ENCODE assay signal across 8 mouse cellular contexts in the genomic region with DNA sequence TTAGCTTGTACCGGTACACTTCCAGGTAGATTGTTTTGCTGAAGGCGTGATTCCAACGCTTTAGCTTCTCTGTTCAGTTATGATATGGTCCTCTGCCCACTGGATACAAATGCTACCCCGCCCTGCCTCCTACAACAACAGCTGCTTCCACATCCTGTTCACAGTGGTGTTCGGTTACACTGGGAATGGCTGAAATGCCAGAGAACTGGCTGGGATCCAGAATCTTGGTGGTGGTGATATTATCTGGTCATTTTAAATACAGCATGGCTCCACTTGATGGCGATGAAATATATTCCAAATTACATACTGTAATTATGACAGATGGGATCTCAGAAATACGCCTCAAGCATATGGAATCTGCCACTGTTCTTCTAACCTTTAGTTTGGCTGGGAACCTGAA. TPM values are rescaled to one million over a fixed set of nuclear protein-coding genes. Genes with fewer than 3 reads are reported as not detected.
DNase-seq lines count a peak whose midpoint lies in the region; ATAC-seq lines count a peak whose summit lies in the region.

No protein-coding gene starts in this region.

- H3K27ac ChIP-seq in liver, embryonic 11.5 days (ENCODE audit: low read depth, low read length): no peak overlapping the region
- H3K27ac ChIP-seq in liver, embryonic 12.5 days: no peak overlapping the region
- H3K27ac ChIP-seq in limb, embryonic 13.5 days: no peak overlapping the region
- no peak overlapping the region for H3K27ac ChIP-seq in stomach, embryonic 15.5 days

- H3K27me3 ChIP-seq in liver, embryonic 11.5 days (replicated peaks; ENCODE audit: control insufficient read depth, insufficient read depth, low read length): no peaks in the 10 kb centered on the region
- H3K27me3 ChIP-seq in liver, embryonic 12.5 days (replicated peaks): no peaks in the 10 kb centered on the region
- H3K27me3 ChIP-seq in limb, embryonic 13.5 days: no peaks in the 10 kb centered on the region
- no peaks in the 10 kb centered on the region for H3K27me3 ChIP-seq in stomach, embryonic 15.5 days (replicated peaks)

- no peak overlapping the region for H3K4me3 ChIP-seq in liver, embryonic 11.5 days (ENCODE audit: low read depth, low read length)
- H3K4me3 ChIP-seq in liver, embryonic 12.5 days: no peak overlapping the region
- no peak overlapping the region for H3K4me3 ChIP-seq in limb, embryonic 13.5 days
- H3K4me3 ChIP-seq in stomach, embryonic 15.5 days (replicated peaks): no peak overlapping the region

- DNase-seq in liver, embryonic 11.5 days (ENCODE audit: low spot score): no peak
- DNase-seq in cerebellum, adult 18-20 months: peak; percentile 13 to 19
- DNase-seq in gonadal fat pad, adult 2 months (ENCODE audit: low read depth): peak; percentile 16
- peak; percentile 62 for DNase-seq in kidney, adult 9 months
- no peak for DNase-seq in spleen, adult 12 weeks (ENCODE audit: low spot score)

- no peaks in the 10 kb centered on the region for H3K4me1 ChIP-seq in liver, embryonic 11.5 days (replicated peaks; ENCODE audit: control insufficient read depth, insufficient read depth, low read length)
- 0 out of 2 replicates have a peak, but pooled peaks cover 4% of the 10 kb centered on the region for H3K4me1 ChIP-seq in liver, embryonic 12.5 days
- H3K4me1 ChIP-seq in limb, embryonic 13.5 days: peaks cover 5% of the 10 kb centered on the region; the same call in 1 of the 2 replicates
- no peaks in the 10 kb centered on the region for H3K4me1 ChIP-seq in stomach, embryonic 15.5 days

- no peak overlapping the region for H3K9ac ChIP-seq in liver, embryonic 11.5 days (ENCODE audit: low read depth, low read length)
- no peak overlapping the region for H3K9ac ChIP-seq in liver, embryonic 12.5 days
- no peak overlapping the region for H3K9ac ChIP-seq in limb, embryonic 13.5 days
- H3K9ac ChIP-seq in stomach, embryonic 15.5 days: no peak overlapping the region

- H3K36me3 ChIP-seq in liver, embryonic 11.5 days (ENCODE audit: control insufficient read depth, insufficient read depth, low read length): no peaks in the 10 kb centered on the region
- no peaks in the 10 kb centered on the region for H3K36me3 ChIP-seq in liver, embryonic 12.5 days
- no peaks in the 10 kb centered on the region for H3K36me3 ChIP-seq in limb, embryonic 13.5 days
- no peaks in the 10 kb centered on the region for H3K36me3 ChIP-seq in stomach, embryonic 15.5 days

- WGBS in liver, embryonic 11.5 days: 57% methylated on average over 7 of the region's 7 CpGs
- 50% methylated on average over 7 of the region's 7 CpGs for WGBS in liver, embryonic 12.5 days (ENCODE audit: insufficient replicate concordance)
- 58% methylated on average over 7 of the region's 7 CpGs for WGBS in limb, embryonic 13.5 days
- WGBS in stomach, embryonic 15.5 days: 44% methylated on average over 7 of the region's 7 CpGs

- H3K9me3 ChIP-seq in liver, embryonic 11.5 days (ENCODE audit: control insufficient read depth, low read length): no peaks in the 10 kb centered on the region
- no peaks in the 10 kb centered on the region for H3K9me3 ChIP-seq in liver, embryonic 12.5 days (replicated peaks)
- H3K9me3 ChIP-seq in limb, embryonic 13.5 days: no peaks in the 10 kb centered on the region
- H3K9me3 ChIP-seq in stomach, embryonic 15.5 days: no peaks in the 10 kb centered on the region

- no peak overlapping the region for H3K4me2 ChIP-seq in liver, embryonic 11.5 days
- H3K4me2 ChIP-seq in liver, embryonic 12.5 days: no peak overlapping the region
- no peak overlapping the region for H3K4me2 ChIP-seq in limb, embryonic 13.5 days (replicated peaks)
- H3K4me2 ChIP-seq in stomach, embryonic 15.5 days: no peak overlapping the region

- peak; percentile 41; the same call in 1 of the 2 replicates for ATAC-seq in liver, embryonic 11.5 days (replicated peaks; ENCODE audit: low FRiP score)
- ATAC-seq in liver, embryonic 12.5 days: no peak
- peak; percentile 83 for ATAC-seq in limb, embryonic 13.5 days (ENCODE audit: low FRiP score, low read depth)
- peak; percentile 68; the same call in 1 of the 2 replicates for ATAC-seq in stomach, embryonic 15.5 days (ENCODE audit: insufficient read depth, low FRiP score, low read depth)

RNA-seq across cellular contexts. Expression of a gene that starts 42.1 kb away (rescaled TPM):
- 47.9 and 54.3 TPM in 2 replicates for polyA plus RNA-seq in liver, embryonic 11.5 days (2014; fragmentation: Nextera tagmentation; extraction: Ambion mirVana)
- 27.3 and 30.0 TPM in 2 replicates for polyA plus RNA-seq in liver, embryonic 12.5 days (2016; fragmentation: Nextera tagmentation; extraction: Ambion mirVana)
- polyA plus RNA-seq in gonadal fat pad, adult 2 months (2012; rRNA removed): 41.9 and 45.2 TPM in 2 replicates
- 42.2 and 42.4 TPM in 2 replicates for polyA plus RNA-seq in limb, embryonic 13.5 days (2015; fragmentation: Nextera tagmentation; extraction: Ambion mirVana)
- 73.1 and 76.7 TPM in 2 replicates for polyA plus RNA-seq in stomach, embryonic 15.5 days (2015; fragmentation: Nextera tagmentation; extraction: Ambion mirVana)

RNA-seq across cellular contexts. Expression of a gene that starts 54.9 kb away (rescaled TPM):
- polyA plus RNA-seq in liver, embryonic 11.5 days (2014; fragmentation: Nextera tagmentation; extraction: Ambion mirVana): 28.4 and 29.2 TPM in 2 replicates
- 21.8 and 24.9 TPM in 2 replicates for polyA plus RNA-seq in liver, embryonic 12.5 days (2016; fragmentation: Nextera tagmentation; extraction: Ambion mirVana)
- 8.1 and 8.7 TPM in 2 replicates for polyA plus RNA-seq in gonadal fat pad, adult 2 months (2012; rRNA removed)
- 70.2 and 70.9 TPM in 2 replicates for polyA plus RNA-seq in limb, embryonic 13.5 days (2015; fragmentation: Nextera tagmentation; extraction: Ambion mirVana)
- 42.5 and 44.3 TPM in 2 replicates for polyA plus RNA-seq in stomach, embryonic 15.5 days (2015; fragmentation: Nextera tagmentation; extraction: Ambion mirVana)

Comparison
In these comparisons a context has a peak if more than half of its experiments do, and no peak if none do; other contexts are left out.
1. DNase-seq: peak in cerebellum, adult 18-20 months (2 of 2), gonadal fat pad, adult 2 months (single experiment) and kidney, adult 9 months (single experiment); none in liver, embryonic 11.5 days (single experiment) and spleen, adult 12 weeks (single experiment).